Mouse (Mus musculus) layer of hippocampus, postnatal 10 days (tissue): ENCODE measurements around the gene Cd27. TPM values are rescaled to one million over a fixed set of nuclear protein-coding genes. Genes with fewer than 3 reads are reported as not detected.

Experiments
- DNase-seq, 2 experiments: peaks; one replicate each; pipeline ENCODE4 v3.0.0; 2021; ENCODE audit warnings: low spot score in 2 of 2
- total RNA-seq, 2 experiments: library from RNA; stranded (reverse); gene quantifications; 2 replicates each; pipeline ENCODE4 v1.2.3; 2021

Gene Cd27
- total RNA-seq, 2 experiments from 2014 or later: not detected

- DNase-seq: no peak
These were observed 15.5 kb upstream of the Cd27 start for GRCm38 (mm10) chr6:125252285-125252684.

GRCm38 (mm10) chr6:125244551-125244950 is 7.7 kb upstream of the Cd27 start:
- no peak for DNase-seq

- DNase-seq: no peak
These were observed 4.8 kb upstream of the Cd27 start for GRCm38 (mm10) chr6:125241566-125241965.

- DNase-seq: no peak
These were observed 3.8 kb upstream of the Cd27 start for GRCm38 (mm10) chr6:125240617-125241016.

- DNase-seq: no peak
These were observed 2.7 kb upstream of the Cd27 start for GRCm38 (mm10) chr6:125239547-125239946.

GRCm38 (mm10) chr6:125238396-125238795 is 1.6 kb upstream of the Cd27 start:
- DNase-seq: no peak

GRCm38 (mm10) chr6:125237421-125237820 is 611 bp upstream of the Cd27 start:
- DNase-seq: no peak

DNA sequence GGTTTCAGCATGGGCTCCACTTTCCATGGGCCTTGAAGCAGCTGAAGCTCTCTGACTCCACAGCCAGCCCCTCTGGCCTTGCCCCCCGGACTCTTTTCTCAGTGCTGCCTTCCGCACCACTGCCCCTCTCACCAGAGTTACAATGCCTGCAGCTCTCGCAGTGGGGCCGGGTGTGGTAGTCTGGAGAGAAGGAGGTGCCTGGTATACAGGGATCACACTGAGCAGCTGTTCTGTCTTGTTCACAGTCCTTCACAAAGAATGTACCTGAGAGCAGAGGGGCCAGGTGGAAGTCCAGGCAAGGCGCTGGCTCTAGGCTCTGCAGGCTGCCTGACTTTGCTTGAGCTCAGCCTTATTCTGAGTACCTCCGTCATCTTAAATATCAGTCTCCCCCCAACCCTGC is 469 bp downstream of the Cd27 start:
- no peak for DNase-seq

DNA sequence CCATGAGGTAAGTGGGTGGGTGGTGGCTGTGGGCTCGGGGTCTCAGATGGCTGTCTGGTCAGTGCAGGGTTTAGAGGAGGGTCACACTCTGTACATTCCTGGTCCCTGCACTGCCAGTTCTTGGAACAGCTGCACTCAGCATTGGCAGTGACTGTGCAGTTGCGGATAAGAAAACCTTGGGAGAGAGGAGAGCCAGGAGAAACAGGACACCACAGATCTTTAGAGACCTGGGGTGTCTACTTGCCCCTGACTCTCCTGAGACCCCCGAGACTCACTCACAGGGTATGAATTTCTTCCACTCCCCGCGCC is 2.3 kb downstream of the Cd27 start:
- no peak for DNase-seq

DNA sequence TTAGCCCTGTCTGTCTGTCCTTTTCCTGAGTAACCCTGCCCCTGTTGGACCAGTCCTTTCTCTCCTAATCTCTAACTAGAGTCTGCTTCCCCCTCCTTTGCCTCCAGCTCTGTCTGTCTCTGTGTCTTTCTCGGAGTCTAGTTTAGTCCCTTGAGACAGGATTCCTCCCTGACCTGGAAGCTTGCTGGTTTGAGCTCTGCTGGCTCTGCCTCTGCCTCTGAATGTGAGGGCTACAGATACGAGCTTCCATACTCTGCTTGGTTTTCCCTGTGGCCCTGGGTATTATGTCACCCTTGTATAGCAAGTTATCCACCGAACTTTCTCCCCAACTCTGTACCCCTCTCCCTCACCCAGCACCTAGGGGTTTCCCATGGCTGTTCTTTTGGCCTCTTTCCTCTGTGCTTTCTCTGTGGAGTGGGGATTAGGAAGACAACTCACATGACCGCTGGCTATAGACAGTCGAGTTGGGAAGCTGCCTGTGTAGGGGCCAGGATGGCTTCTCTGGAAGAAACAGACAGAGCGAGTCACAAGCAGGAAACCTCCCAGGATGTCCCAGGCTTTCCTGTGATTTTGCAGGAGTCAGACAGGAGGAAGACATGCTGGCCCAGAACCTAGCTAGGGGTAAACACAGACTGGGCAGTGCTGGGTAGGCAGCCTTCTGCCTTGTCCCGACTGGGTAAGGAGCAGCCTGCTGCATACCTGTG is 2.8 kb downstream of the Cd27 start:
- no peak for DNase-seq

GRCm38 (mm10) chr6:125232516-125232915 is 4.3 kb downstream of the Cd27 start:
- DNase-seq: no peak

DNA sequence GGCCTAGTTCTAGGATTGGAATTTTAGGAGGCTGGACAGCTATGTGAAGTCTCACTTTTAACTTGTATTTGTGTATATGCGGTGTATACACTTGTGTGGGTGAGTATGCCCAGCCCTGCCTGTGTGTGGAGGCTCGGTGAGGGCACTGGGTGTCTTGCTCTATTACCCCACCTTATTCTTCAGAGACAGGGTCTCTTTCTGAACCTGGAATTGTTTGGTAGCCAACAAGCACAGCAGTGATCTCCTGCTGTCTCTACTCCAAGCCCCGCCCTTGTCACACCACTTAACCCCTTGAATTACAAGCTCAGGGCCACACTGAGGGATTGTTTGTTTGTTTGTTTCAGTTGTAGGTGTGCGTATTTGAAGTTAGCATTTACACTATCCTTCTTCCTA is 4.8 kb downstream of the Cd27 start:
- DNase-seq: no peak

DNA sequence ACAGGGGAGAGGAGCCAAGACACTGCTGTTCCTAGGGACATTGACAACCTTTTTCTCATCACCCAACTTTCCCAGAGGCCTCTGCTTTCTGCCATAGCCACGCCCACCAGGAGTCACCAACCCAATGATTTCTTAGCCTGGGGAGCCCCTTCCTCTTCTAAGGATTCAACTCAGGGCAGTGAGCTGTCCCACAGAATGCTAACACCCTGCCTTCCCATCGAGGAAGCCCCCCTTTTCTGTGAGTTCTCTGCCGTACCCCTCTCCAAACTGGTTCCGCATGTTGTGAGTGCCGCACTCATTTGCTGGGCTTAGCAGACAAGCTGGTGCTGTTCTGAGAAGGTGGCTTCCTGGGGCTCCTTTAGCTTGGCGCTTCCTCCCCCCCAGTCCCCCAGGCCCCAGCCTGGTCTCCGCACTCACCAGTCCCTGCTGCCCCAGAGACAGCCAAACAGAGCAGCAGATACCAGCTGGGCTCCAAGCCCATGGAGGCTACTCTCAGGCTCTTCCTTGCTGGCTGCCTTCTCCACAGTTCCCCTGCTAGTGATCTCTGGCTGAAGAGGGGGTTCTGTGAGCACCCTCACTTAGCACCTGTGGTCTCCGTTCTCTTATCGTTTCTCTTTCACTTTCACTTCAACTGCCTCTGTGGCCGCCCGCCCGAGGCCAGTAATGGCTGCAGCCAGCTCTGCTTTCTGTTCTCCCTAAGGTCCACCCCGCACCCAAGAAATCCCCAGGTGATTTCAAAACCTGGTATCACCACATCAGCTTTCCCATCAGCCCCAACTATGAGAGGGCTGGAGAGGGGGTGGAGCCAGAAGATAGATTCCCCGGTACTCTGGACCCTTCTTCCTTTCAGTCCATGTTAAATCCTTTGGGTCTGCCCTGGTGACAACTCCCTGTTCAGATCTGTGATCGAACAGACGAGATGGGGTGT is 5.4 kb downstream of the Cd27 start, which contains the start of gene Tapbpl:
TSS of gene Tapbpl (minus strand) at position 744 of the 928 bp plus-strand sequence.
- DNase-seq: peak; percentile 48 to 52

GRCm38 (mm10) chr6:125230571-125230970 is 6.2 kb downstream of the Cd27 start:
- DNase-seq: no peak

DNA sequence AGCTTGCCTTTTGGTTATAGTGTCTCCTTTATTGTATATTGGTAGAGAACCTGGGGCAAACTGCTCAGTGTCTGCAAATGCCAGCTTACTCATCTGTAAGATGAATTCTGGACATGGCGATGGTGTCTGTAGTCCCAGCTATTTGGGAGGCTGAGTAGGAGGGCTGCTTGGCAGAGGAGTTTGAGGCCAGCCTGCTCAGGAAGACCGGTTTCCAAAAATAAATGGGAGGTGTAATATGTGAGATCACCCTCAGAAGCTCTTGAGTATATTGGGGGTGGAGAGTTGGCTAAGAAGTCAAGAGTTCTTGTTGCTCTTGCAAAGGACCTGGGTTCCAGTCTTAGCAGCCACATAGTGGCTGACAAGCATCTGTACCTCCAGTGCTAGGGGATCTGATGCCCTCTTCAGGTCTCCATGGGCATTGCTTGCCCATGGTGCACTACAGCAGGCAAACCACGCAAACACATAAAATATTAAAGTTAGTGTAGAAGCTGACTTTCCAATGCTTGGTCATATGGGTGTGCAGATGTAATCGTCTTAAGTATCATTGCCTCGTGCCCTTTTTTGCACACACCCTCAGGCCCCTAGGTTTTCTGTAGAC is 11.2 kb downstream of the Cd27 start:
- no peak for DNase-seq

- no peak for DNase-seq
These were observed 14.2 kb downstream of the Cd27 start for GRCm38 (mm10) chr6:125222577-125222976.

DNA sequence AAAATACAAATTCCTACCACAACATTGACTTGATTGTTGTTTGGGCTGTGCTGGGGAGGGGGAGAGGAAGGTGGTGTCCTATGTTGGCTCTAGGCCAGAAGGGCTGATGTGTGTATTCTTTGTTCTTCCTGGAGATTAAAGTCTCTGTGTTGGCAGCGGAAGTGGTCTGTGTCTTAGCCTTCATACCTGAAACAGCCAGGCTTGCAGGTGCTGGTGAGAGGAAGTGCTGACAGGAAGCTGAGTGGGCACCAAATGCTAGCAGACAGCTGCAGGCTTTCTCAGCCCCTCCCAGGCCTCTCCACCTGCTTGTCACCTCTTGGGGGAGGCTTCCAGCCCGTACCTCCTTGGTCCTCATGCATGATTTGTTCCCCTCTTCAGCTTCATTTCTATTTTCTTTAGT is 14.7 kb downstream of the Cd27 start:
- no peak for DNase-seq

DNA sequence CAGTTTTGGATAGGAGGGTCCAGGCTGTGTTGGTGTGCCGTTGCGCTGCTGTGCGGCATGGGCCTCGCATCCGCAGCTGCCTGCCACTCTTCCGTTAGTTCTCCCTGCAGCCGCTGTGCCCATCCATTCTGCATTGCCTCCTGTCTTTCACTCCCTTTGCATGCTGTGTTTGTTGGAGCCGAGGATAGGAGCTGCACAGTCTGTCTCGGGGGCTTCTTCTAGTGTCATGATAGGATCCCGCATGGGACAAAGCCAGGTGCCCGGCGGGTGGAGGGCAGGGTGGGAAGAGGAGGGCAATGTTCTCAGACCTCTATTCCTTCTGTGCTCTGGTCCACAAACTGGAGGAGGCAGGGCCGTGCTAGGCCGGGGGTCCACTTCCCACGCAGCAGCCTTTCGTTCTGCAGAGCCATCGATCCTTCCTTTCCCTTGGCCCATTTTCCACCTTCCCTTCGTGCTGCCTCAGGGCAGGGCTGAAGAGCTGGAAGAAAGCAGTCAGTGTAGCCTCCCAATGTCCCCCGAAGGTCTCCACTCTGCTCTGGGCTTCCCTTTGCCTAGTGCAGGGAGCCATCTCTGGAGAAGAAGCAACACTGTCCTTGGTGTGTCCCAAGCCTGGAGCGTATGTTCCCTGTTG is 15.6 kb downstream of the Cd27 start:
- no peak for DNase-seq

DNA sequence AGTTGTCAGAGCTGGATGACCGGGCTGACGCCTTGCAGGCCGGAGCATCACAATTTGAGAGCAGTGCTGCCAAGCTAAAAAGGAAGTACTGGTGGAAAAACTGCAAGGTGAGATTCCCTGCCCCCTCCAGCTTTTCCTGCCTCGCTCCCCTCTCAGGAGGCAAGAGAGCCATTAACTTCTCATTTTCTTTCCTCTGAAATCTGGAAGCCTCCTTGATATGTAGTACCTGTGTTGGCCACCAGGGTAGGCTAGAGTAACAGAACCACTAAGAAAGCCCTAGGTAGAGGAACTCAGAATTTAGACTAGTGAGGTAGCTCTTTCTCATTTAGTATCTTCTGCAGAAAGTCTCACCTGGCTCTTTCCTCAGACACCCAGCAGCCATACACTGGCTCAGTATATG is 17.8 kb downstream of the Cd27 start:
- peak; percentile 64 to 75 for DNase-seq

DNA sequence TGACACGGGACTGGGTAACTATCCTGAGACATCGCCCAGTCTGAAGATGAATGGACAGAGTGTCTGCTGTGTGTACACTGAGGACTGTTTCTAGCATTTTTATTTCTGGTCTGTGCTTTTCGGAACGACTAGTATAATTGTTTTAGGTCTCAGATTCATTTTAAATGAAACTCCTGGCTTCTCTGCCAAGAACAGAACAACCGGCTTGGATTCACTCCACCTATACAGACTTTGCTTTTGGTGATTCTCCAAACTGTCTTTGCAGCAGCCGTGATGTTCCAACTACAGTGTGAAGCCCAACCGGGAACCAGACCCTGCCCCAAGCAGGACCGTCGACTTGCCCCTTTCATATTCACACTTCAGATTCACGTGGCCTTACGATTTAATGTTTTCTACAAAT is 18.9 kb downstream of the Cd27 start:
- no peak for DNase-seq

GRCm38 (mm10) chr6:125216898-125217297 is 19.9 kb downstream of the Cd27 start:
- DNase-seq: no peak
